Mouse (Mus musculus) CD4-positive helper T cell, adult 2 months (primary cell): ENCODE data around the gene Sypl.
A peak's percentile ranks its signal among the peaks of the same experiment; 100 is the strongest.

Experiments used
- DNase-seq: peaks from one replicate; pipeline ENCODE4 v3.0.0-alpha.2; 2012; ENCODE audit warnings: low read depth, missing footprints, low spot score

Gene Sypl

GRCm38 (mm10) chr12:32953596-32954215, at the start of gene Sypl:
TSS of gene Sypl (plus strand) at chr12:32953891.
- peak; percentile 98 for DNase-seq

- DNase-seq, result no peak
Measured at GRCm38 (mm10) chr12:32909686-32910085, 44.0 kb upstream of the Sypl start.

- DNase-seq, result peak; percentile 74
Measured at GRCm38 (mm10) chr12:32910092-32910491, 43.6 kb upstream of the Sypl start.

- DNase-seq, result peak; percentile 56
Measured at GRCm38 (mm10) chr12:32910560-32911194, 43.0 kb upstream of the Sypl start.

GRCm38 (mm10) chr12:32911569-32911968, 42.1 kb upstream of the Sypl start:
- no peak for DNase-seq

GRCm38 (mm10) chr12:32912772-32913171, 40.9 kb upstream of the Sypl start:
- no peak for DNase-seq

GRCm38 (mm10) chr12:32918683-32919082, 35.0 kb upstream of the Sypl start:
- DNase-seq, result no peak

GRCm38 (mm10) chr12:32919091-32919490, 34.6 kb upstream of the Sypl start:
- no peak for DNase-seq

GRCm38 (mm10) chr12:32919527-32919926, 34.2 kb upstream of the Sypl start:
- no peak for DNase-seq

- peak; percentile 66 for DNase-seq
Measured at GRCm38 (mm10) chr12:32920185-32920788, 33.4 kb upstream of the Sypl start.

- DNase-seq, result no peak
Measured at GRCm38 (mm10) chr12:32921071-32921470, 32.6 kb upstream of the Sypl start.

- DNase-seq, result no peak
Measured at GRCm38 (mm10) chr12:32921532-32922131, 32.1 kb upstream of the Sypl start.

GRCm38 (mm10) chr12:32924245-32924644, 29.4 kb upstream of the Sypl start:
- no peak for DNase-seq

GRCm38 (mm10) chr12:32926331-32927172, 27.1 kb upstream of the Sypl start:
- DNase-seq, result no peak

GRCm38 (mm10) chr12:32927231-32927835, 26.4 kb upstream of the Sypl start:
- no peak for DNase-seq

- no peak for DNase-seq
Measured at GRCm38 (mm10) chr12:32928180-32928579, 25.5 kb upstream of the Sypl start.

GRCm38 (mm10) chr12:32929831-32930513, 23.7 kb upstream of the Sypl start:
- DNase-seq, result no peak

GRCm38 (mm10) chr12:32930566-32930965, 23.1 kb upstream of the Sypl start:
- DNase-seq, result no peak

- no peak for DNase-seq
Measured at GRCm38 (mm10) chr12:32936246-32936946, 17.3 kb upstream of the Sypl start.

- DNase-seq, result no peak
Measured at GRCm38 (mm10) chr12:32941141-32941540, 12.6 kb upstream of the Sypl start.
